Mouse (Mus musculus) adrenal gland, postnatal 4 days (tissue): Measurements from ENCODE around the gene Tln2. TPM values are rescaled to one million over a fixed set of nuclear protein-coding genes. Genes with fewer than 3 reads are reported as not detected.

Experiments used
- DNase-seq, 2 experiments: peaks; one replicate each; pipeline ENCODE4 v3.0.0; 2021 to 2022; ENCODE audit warnings: low spot score in 2 of 2, mixed read lengths in 2 of 2
- total RNA-seq, 2 experiments: library from RNA; stranded (reverse); gene quantifications; 2 replicates each; pipeline ENCODE4 v1.2.3; 2021

The Tln2 gene
- total RNA-seq, 2 experiments from 2014 or later, result 42.4 to 46.0 TPM

DNA sequence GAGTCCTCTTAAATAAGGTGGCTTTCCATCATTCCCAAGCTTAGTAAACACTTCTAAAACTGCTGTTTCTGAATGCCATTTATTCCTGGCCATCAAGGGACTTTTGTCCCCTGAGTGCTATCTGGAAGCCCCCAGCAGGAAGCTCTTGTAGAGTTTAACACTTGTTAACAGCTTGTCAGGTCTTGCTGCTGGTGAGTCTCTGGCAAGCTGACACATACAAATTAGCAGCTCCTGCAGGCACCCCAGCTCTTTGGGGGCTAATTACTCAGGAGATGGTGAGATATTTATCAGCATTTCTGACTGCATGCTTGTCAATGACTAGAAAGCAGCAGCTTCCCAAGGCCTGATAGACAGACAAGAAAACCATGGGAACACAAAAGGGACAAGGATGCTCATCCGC lies 77.2 kb downstream of the Tln2 start:
- no peak for DNase-seq

DNA sequence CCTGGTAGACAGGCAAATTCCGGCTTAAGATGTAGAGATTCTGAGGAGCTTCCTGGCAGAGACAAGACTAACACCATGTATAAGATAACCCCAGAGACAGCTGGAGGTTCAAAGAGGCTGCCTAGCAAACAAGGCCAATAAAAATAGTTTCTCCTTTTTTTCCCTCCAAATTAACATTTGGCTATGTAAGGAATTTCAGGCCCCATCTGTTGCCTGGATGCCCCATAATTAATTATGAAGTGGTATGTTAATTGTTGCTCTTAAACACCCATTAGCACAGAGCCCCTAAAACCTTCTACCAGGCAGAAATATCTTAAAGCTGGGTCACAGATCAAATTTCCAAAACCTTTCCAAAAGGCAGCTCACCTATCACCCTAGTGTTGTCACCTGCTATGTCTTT lies 77.7 kb downstream of the Tln2 start:
- DNase-seq, result no peak

DNA sequence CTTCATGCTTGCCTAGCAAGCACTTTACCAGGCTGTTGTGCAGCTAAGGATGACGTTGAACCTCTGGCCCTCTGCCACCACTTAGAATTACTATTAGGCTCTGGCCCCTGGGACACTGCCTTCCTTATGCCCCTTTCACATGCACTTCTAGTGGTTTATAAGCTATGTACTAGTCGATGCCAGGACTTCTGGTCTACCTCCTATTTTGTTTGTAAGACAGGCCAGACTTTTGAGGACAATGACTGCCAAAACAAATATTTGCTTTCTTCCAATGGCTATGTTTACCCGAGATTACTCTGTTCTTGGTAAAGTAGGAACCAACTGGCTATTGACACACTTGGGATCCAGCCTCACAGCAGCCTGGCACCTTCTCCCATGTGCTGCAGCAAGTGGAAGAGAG lies 82.1 kb downstream of the Tln2 start:
- no peak for DNase-seq

- no peak for DNase-seq
Observed at GRCm38 (mm10) chr9:67476184-67476583, 83.3 kb downstream of the Tln2 start.

DNA sequence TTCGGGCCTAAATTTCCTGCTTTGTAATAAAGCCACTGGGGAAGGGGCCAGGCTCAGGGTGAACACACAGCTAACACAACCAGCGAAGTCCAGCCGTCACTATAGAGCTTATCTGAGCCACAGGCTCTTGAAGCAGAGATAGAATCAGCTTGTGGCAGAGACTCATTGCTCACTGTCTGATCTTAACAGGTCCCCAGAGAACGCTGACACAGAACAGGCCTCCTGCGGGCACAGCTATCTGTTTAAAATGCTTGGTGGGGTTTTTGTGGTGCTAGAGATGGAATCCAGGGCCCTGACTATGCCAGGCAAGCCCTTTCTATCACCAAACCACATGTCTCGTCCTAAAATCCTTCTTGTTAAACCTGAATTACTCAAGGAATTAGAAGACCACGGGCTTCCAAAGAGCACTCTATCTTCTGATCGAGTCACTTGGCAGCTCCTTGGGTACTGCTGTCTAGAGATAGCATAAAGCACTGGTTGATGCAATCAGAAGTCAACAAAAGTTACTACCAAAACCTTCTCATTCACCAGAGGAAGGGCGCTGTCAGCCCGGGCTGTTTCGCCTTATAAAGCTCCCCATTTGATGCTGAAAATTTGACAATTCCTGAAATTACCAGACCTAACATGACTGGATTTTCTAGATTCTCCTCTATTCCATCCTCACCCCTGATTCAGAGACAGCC lies 95.9 kb downstream of the Tln2 start:
- DNase-seq, result no peak

GRCm38 (mm10) chr9:67441484-67441883 lies 118.0 kb downstream of the Tln2 start:
- no peak for DNase-seq

GRCm38 (mm10) chr9:67437511-67437910 lies 122.0 kb downstream of the Tln2 start:
- no peak for DNase-seq

DNA sequence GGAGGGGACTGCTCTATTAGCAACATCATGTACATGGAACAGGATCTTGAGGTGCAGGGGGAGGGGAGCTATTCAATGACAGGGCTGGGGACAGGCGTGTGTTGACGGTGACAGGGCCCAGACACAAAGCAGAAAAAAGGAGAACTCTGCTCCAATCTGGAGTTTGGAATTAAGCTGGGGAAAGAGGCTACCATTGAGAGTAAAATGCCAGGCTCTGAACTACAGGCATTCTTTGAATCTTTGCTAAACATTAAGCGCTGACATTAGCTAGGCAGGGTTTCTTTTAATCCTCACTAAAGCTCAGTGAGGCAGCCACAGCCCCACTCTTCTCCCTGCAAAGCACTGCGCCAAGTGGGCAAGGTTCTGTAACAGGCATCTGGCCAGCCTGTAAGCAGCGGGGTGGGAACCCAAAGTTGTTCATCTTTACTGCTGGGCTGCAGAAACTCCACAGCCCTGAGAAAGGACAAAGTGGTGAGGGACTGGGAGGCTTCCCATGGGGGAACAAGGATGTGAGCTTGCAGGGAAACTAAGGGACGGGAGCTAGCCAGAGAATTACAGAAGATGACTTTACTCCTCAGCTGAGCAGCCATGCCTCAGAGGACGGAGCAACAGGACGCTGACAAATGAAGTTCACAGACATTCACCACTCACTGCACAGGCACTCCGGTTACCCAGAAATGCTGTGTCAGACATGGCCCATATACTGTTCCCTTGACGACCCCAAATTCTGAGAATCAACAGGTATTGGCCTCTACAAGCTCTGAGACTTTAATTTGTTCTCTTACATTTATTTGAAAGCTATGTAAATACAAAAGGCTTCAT lies 124.0 kb downstream of the Tln2 start:
- no peak for DNase-seq

DNA sequence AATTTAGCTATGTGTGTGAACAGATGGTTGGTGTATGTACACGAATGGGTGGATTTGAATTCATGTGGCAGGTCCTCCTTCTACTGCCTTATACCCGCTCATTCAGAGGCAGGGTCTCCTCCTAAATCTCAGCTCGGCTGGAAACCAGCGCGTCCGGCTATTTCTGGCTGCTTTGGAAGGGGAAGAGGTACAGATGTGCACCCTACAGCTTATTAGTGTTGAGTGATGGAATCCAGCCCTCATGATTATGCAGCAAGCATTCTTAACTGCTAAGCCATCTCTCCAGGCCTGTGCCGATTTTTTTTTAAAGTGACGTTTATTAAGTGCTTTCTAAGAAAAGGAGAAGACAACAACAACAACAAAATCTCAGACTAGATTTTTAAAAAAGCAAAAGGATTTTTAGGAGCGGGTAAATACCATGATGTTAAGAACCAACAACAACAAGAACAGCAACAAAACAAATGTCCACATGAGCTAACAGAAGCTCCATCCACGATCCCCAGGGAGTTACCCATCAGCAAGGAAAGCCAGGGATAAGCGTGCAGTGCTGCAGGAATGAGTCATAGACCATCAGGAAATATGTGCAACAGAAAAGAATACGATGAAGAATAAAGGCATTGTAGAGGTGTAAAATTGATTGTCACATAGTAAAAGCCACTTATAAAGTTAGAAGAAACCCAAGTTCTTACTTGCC lies 130.2 kb downstream of the Tln2 start:
- no peak for DNase-seq

GRCm38 (mm10) chr9:67428306-67429047 lies 131.0 kb downstream of the Tln2 start:
- DNase-seq, result no peak

DNA sequence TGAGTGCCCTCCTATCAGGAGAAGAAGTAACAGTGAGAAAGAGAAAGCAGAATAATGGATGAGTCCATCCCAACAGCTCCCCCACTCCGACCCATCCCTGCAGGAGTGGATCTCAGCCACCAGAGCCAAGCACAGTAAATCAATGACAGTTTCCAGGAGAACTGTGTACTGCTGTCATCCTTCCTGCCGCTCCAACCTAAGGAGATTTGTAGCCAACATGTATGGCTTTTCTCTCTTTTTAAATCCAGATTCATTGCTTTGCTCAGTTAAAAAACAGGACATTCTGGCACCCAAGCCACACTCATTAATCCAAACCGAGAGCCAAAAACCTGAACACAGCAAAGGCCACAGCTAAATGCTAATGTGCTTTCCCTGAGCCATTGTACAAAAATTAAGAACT lies 133.2 kb downstream of the Tln2 start:
- DNase-seq, result no peak

- no peak for DNase-seq
Observed at GRCm38 (mm10) chr9:67424110-67424509, 135.4 kb downstream of the Tln2 start.

DNA sequence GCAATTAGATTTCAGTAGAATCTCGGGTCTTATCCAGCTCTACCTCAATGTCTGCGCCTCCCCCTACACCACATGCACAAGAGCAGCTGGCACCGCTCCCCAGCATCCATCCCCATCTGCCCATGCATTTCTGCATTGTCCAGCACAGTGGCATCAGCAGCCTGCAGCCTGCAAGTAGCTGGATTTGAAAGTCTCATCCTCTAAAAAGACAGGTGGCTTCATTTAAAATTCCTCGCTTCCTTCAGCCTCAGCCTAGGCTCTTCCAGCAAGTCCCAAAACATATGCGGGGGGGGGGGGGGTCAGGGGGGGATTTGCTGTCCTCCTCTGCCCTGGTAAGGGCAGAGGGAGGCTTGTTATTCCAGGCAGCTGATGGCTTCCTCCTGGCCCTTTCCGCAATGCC lies 141.4 kb downstream of the Tln2 start:
- no peak for DNase-seq

GRCm38 (mm10) chr9:67410667-67411066 lies 148.8 kb downstream of the Tln2 start:
- DNase-seq, result no peak

GRCm38 (mm10) chr9:67404736-67405135 lies 154.8 kb downstream of the Tln2 start:
- DNase-seq, result no peak

DNA sequence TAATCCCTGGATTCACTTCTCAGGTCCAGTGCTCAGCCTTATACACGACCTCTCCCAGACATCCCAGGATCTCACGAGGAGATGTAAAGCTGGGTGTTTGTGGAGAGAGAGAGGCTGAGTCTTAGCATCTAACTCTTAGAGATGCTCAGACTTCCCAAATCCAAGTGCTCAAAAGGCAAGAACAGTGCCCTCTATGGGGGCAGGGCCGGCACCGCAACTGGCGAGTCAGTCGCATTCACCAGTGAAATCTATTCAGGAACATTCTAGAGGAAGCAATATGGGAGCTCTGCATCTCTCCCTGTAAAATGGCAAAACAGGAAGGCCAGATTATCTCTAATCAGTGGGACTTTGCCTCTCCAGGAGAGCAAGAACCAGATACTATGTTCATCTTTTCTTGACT lies 159.9 kb downstream of the Tln2 start:
- DNase-seq, result no peak

DNA sequence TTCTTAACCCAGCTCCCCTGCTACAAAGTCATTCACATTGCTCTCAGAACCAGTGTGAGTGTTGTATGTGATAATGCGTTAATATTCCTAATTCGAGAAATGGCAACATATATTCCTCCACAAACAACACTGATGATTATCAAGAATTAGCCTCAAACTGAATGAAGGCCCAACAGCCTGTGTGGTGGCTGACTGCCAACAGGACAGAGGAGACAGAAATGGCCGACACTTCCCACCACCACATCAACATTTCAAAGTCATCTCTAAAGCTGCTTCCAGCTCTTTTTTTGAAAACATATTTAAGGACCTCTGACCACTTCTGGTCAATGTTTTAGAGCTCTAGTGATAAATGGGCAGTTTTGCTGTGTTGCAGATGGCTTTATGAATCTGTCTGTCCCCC lies 161.7 kb downstream of the Tln2 start:
- no peak for DNase-seq

GRCm38 (mm10) chr9:67396446-67396845 lies 163.1 kb downstream of the Tln2 start:
- DNase-seq, result no peak

- no peak for DNase-seq
Observed at GRCm38 (mm10) chr9:67384028-67384590, 175.4 kb downstream of the Tln2 start.

DNA sequence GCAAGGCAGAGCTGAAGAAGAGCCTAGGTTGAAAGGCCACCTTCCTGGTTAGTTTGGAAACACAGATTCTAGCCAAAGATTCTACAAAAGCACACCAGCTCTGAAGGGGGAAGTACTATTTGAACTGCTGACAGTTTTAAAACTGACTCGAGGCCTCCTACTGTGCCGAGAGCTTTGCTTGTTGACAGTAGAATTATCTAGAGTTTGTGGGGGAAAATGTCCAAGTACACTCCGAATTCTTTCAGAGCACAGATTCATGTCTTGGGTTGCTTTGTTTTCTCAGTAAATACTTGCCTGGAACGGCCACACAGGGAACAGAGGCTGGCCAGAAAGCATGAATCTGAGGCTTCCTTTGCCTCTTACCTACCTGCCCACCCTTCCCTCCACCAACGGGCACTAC lies 179.4 kb downstream of the Tln2 start:
- no peak for DNase-seq

GRCm38 (mm10) chr9:67378772-67379171 lies 180.7 kb downstream of the Tln2 start:
- DNase-seq, result no peak
